Mouse (Mus musculus): ENCODE results near the gene Cela3a. TPM values are rescaled to one million over a fixed set of nuclear protein-coding genes. Genes with fewer than 3 reads are reported as not detected.

Cela3a gene
- total and polyA plus RNA-seq, 3 experiments = not detected

DNA sequence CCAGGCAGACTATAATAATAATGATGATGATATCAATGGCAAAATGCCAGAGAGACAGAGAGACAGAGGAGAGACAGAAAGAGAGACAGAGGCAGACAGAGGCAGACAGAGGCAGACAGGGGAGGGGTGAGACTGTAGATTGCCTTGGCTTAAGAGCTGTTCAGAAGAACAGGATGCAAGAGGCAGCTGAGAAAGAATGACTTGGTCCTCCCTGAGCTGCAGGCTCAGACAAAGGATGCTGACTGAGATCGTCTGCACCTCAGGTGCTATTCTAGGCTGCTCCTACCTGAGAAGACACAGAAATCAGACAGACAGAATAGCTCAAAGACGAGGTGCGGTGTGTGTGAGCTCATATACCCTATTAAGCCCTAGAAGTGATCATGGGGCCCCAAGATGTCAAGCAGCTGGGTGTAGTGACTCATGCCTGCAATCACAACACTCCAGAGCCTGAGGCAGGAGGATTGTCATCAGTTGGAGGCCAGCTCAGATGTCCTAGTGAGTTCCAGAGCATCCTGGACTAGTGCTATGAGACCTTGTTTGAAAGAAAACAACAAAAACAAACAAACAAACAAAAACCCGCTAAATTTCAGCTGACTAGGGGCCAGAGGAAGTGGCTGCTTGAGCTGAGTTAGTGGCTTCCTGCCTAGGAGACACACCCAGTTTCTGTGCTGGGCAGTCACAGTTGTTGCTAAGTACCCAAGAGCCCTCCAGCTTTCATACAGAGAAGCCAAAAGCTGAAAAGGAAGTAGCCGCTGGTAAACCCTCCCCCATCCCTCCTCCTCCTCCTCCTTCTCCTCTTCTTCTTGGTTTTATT, 42.1 kb downstream of the Cela3a start:
- Histone ChIP-seq H3K36me3 (ENCODE audit: control insufficient read depth in 1 of 2, insufficient read depth in 2 of 2, low read length in 2 of 2) (peaks cover 0 to 18% of the 10 kb centered on the region in 2 experiments; a peak in 2 of 4 replicates), H3K4me3 (ENCODE audit: control insufficient read depth in 1 of 2, insufficient read depth in 1 of 2, low read depth in 2 of 2, low read length in 2 of 2) (peak overlapping the region; percentile 38 to 54), H3K9ac (ENCODE audit: control insufficient read depth, low read depth, low read length, poor library complexity, severe bottlenecking) (peak overlapping the region; percentile 53), H3K9me3 (replicated peaks; ENCODE audit: insufficient read depth, low read length) (no peaks in the 10 kb centered on the region), H3K4me1 (ENCODE audit: control insufficient read depth in 1 of 2, insufficient read depth in 2 of 2, low read length in 2 of 2) (peaks cover 8 to 44% of the 10 kb centered on the region in 2 experiments), H3K79me2 (ENCODE audit: control insufficient read depth, insufficient read depth, low read length, poor library complexity) (no peaks in the 10 kb centered on the region), H3K27ac (ENCODE audit: control insufficient read depth, low read depth, low read length) (peak overlapping the region; percentile 68), H3K27me3 (ENCODE audit: control insufficient read depth in 1 of 2, insufficient read depth in 2 of 2, low read length in 2 of 2) (no peaks in the 10 kb centered on the region)
- TF ChIP-seq JUND (IDR thresholded peaks at IDR 0.05; ENCODE audit: low read depth, low read length) = peak; percentile 80; the same call in 1 of the 2 replicates
- TF ChIP-seq SIN3A (IDR thresholded peaks at IDR 0.05; ENCODE audit: low read length) = peak; percentile 86
- TF ChIP-seq MAZ (IDR thresholded peaks at IDR 0.05; ENCODE audit: low read depth, low read length) = 0 out of 2 replicates have a peak, but pooled peaks have one; percentile 5
- TF ChIP-seq TCF12 (IDR thresholded peaks at IDR 0.05; ENCODE audit: low read depth, low read length) = 0 out of 2 replicates have a peak, but pooled peaks have one; percentile 7
- no peak for TF ChIP-seq MYB (IDR thresholded peaks at IDR 0.05; ENCODE audit: low read depth, low read length)
- peak; percentile 36 to 71; a peak in 3 of 4 replicates for TF ChIP-seq EP300 (IDR thresholded peaks at IDR 0.05; ENCODE audit: low read depth in 1 of 2, low read length in 2 of 2)
- TF ChIP-seq MAFK (IDR thresholded peaks at IDR 0.05; ENCODE audit: borderline replicate concordance, low read depth, low read length) = no peak
- 0 out of 2 replicates have a peak, but pooled peaks have one; percentile 34 for TF ChIP-seq HCFC1 (IDR thresholded peaks at IDR 0.05; ENCODE audit: low read depth, low read length)
- peak; percentile 74 for TF ChIP-seq RCOR1 (IDR thresholded peaks at IDR 0.05; ENCODE audit: low read depth, low read length)
- no peak; the same call in none of the 2 replicates for TF ChIP-seq ETS1 (IDR thresholded peaks at IDR 0.05; ENCODE audit: low read depth, low read length)
- TF ChIP-seq MXI1 (IDR thresholded peaks at IDR 0.05; ENCODE audit: low read depth, low read length) = 0 out of 2 replicates have a peak, but pooled peaks have one; percentile 27
- DNase-seq (ENCODE audit: low read depth, low spot score) = peak; percentile 90

DNA sequence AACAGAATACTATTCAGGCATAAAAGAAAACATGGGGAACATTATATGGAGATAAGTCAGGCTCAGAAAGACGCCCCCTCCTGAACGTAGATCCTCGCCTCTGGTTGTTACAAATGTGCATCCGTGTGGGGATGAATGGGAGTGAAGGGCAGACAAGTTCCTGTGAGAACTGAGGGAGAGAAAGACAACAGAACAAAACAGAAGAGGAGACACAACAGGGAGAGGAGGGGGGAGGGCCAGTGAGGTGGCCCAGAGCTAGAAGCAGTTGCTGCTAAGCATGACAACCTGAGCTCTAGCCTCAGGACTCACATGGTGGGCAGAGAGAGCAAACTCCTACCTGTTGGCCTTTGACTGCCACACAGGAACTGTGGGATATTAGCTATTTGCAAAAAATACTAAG, 43.5 kb downstream of the Cela3a start:
- Histone ChIP-seq H3K4me1 (ENCODE audit: control insufficient read depth in 1 of 2, insufficient read depth in 2 of 2, low read length in 2 of 2) (peaks cover 8 to 37% of the 10 kb centered on the region in 2 experiments), H3K9me3 (replicated peaks; ENCODE audit: insufficient read depth, low read length) (no peaks in the 10 kb centered on the region), H3K36me3 (ENCODE audit: control insufficient read depth in 1 of 2, insufficient read depth in 2 of 2, low read length in 2 of 2) (peaks cover 0 to 18% of the 10 kb centered on the region in 2 experiments; a peak in 2 of 4 replicates), H3K27me3 (ENCODE audit: control insufficient read depth in 1 of 2, insufficient read depth in 2 of 2, low read length in 2 of 2) (no peaks in the 10 kb centered on the region), H3K79me2 (ENCODE audit: control insufficient read depth, insufficient read depth, low read length, poor library complexity) (no peaks in the 10 kb centered on the region), H3K9ac (ENCODE audit: control insufficient read depth, low read depth, low read length, poor library complexity, severe bottlenecking) (no peak overlapping the region), H3K4me3 (ENCODE audit: control insufficient read depth in 1 of 2, insufficient read depth in 1 of 2, low read depth in 2 of 2, low read length in 2 of 2) (no peak overlapping the region), H3K27ac (ENCODE audit: control insufficient read depth, low read depth, low read length) (peak overlapping the region; percentile 33)
- DNase-seq (ENCODE audit: low read depth, low spot score) = no peak
- no peak for TF ChIP-seq E2F4 (IDR thresholded peaks at IDR 0.05; ENCODE audit: borderline replicate concordance, low read depth, low read length)
- TF ChIP-seq POLR2AphosphoS5 (IDR thresholded peaks at IDR 0.05; ENCODE audit: borderline replicate concordance, low read depth, low read length) = no peak
- TF ChIP-seq BHLHE40 (IDR thresholded peaks at IDR 0.05; ENCODE audit: borderline replicate concordance, low read depth, low read length) = no peak
- no peak for TF ChIP-seq USF2 (IDR thresholded peaks at IDR 0.05; ENCODE audit: borderline replicate concordance in 1 of 2, insufficient read depth in 1 of 2, low read depth in 1 of 2, low read length in 2 of 2)

Measured in MEL (cell line).